ENCODE assay signal across 13 mouse cellular contexts in the genomic region with DNA sequence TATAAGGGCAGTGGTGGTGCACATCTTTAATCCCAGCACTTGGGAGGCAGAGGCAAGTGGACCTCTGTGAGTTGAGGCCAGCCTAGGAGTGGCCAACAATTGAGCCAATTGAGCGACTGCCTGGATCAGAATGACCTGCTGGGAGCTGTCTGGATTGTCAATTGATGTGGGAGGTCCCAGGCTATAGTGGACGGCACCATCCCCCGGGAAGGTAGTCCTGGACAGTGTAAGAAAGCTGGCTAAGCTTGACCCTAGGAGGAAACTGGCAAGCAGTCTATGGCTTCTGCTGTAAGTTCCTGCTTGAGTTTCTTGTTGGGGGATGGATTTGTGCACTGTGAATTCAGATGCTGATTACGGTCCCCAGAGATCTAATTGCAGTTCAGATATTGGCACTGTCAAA. TPM values are rescaled to one million over a fixed set of nuclear protein-coding genes. Genes with fewer than 3 reads are reported as not detected.
"Had no signal": no experiment of that assay in that cellular context is flagged by ENCODE, and none has a peak within 500 bp of the region (broad histone marks: within the 10 kb centered on the region; RNA-seq: fewer than 3 reads in every experiment).

No protein-coding gene starts in this region.

- DNase-seq: lung, adult 2 months; lung, postnatal 36 days; right cerebral cortex, postnatal 14 days; thymus, adult 2 months; thymus, postnatal 25 days had no signal

- ATAC-seq: lung, postnatal 0 days; midbrain, embryonic 13.5 days had no signal

- H3K36me3 ChIP-seq: kidney, embryonic 15.5 days; limb, embryonic 10.5 days; midbrain, embryonic 13.5 days; stomach, embryonic 15.5 days had no signal

- H3K4me3 ChIP-seq: kidney, embryonic 15.5 days; left cerebral cortex, adult 2 months; limb, embryonic 10.5 days; midbrain, embryonic 13.5 days; stomach, embryonic 15.5 days had no signal

- H3K27me3 ChIP-seq: kidney, embryonic 15.5 days; midbrain, embryonic 13.5 days; stomach, embryonic 15.5 days had no signal

- H3K27ac ChIP-seq: kidney, embryonic 15.5 days; left cerebral cortex, adult 2 months; limb, embryonic 10.5 days; liver, embryonic 14.5 days; midbrain, embryonic 13.5 days; stomach, embryonic 15.5 days had no signal

- H3K9me3 ChIP-seq: kidney, embryonic 15.5 days; limb, embryonic 10.5 days; midbrain, embryonic 13.5 days; stomach, embryonic 15.5 days had no signal

- H3K4me2 ChIP-seq: kidney, embryonic 15.5 days; midbrain, embryonic 13.5 days; stomach, embryonic 15.5 days had no signal

- H3K9ac ChIP-seq: kidney, embryonic 15.5 days; liver, embryonic 14.5 days; midbrain, embryonic 13.5 days; stomach, embryonic 15.5 days had no signal

RNA-seq across cellular contexts. Expression of a gene that starts 46.6 kb away (rescaled TPM):
- total RNA-seq: megakaryocyte progenitor cell, adult 5-6 weeks had no signal
